Mouse (Mus musculus): Measurements from ENCODE around the gene Ptch1. TPM values are rescaled to one million over a fixed set of nuclear protein-coding genes. Genes with fewer than 3 reads are reported as not detected.

The Ptch1 gene
- polyA plus RNA-seq, 1 experiment from 2014 or later = 2.5 TPM

GRCm38 (mm10) chr13:63558297-63558890, 15.0 kb downstream of the Ptch1 start:
- H3K9ac ChIP-seq (replicated peaks) = no peak overlapping the region
- no peak for TF ChIP-seq EP300 (IDR thresholded peaks at IDR 0.05; ENCODE audit: low read depth)
- no peak for TF ChIP-seq CTCF (IDR thresholded peaks at IDR 0.05; ENCODE audit: low read depth)
- H3K9me3 ChIP-seq (ENCODE audit: low read length) = no peaks in the 10 kb centered on the region
- WGBS (ENCODE audit: insufficient replicate concordance) = 57% methylated on average over 8 of the region's 8 CpGs
- H3K4me3 ChIP-seq (ENCODE audit: low read depth, low read length) = no peak overlapping the region
- H3K4me1 ChIP-seq (ENCODE audit: insufficient read depth) = peaks cover 36% of the 10 kb centered on the region
- H3K36me3 ChIP-seq (replicated peaks; ENCODE audit: insufficient read depth, low read length) = no peaks in the 10 kb centered on the region
- ATAC-seq = no peak
- no peak overlapping the region for H3K4me2 ChIP-seq (ENCODE audit: low read depth, low read length)
- no peak for DNase-seq
- no peak overlapping the region; the same call in 1 of the 2 replicates for H3K27ac ChIP-seq (ENCODE audit: low read depth)
- no peaks in the 10 kb centered on the region for H3K27me3 ChIP-seq (ENCODE audit: insufficient read depth, low read length)

DNA sequence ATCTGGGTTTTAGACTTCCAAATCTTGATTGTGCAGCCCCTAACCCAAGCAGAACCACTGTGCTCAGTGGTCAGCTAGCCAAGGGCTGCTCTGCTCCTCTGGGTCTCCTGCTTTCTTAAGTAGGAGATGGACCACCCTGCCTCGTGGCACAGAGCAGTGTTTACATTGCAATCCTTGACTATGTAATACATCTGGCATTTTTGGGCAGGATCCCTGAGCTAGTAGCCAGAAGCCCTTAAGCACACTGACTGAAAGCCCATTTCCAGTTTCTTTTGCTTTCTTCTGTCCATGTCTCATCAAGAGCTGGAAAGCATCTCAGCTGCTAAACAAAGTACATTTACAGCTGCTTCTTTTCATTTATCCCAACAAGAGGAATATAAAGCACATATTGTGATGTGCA, 17.0 kb downstream of the Ptch1 start:
- H3K9ac ChIP-seq (replicated peaks) = no peak overlapping the region
- H3K27me3 ChIP-seq (ENCODE audit: insufficient read depth, low read length) = no peaks in the 10 kb centered on the region
- no peak for DNase-seq
- WGBS (ENCODE audit: insufficient replicate concordance) = 36% methylated on average over 1 of the region's 1 CpGs
- no peak overlapping the region for H3K4me3 ChIP-seq (ENCODE audit: low read depth, low read length)
- peaks cover 36% of the 10 kb centered on the region for H3K4me1 ChIP-seq (ENCODE audit: insufficient read depth)
- H3K27ac ChIP-seq (ENCODE audit: low read depth) = no peak overlapping the region
- no peaks in the 10 kb centered on the region for H3K9me3 ChIP-seq (ENCODE audit: low read length)
- H3K36me3 ChIP-seq (replicated peaks; ENCODE audit: insufficient read depth, low read length) = no peaks in the 10 kb centered on the region
- TF ChIP-seq EP300 (IDR thresholded peaks at IDR 0.05; ENCODE audit: low read depth) = no peak
- TF ChIP-seq CTCF (IDR thresholded peaks at IDR 0.05; ENCODE audit: low read depth) = no peak
- H3K4me2 ChIP-seq (ENCODE audit: low read depth, low read length) = no peak overlapping the region
- ATAC-seq = no peak

DNA sequence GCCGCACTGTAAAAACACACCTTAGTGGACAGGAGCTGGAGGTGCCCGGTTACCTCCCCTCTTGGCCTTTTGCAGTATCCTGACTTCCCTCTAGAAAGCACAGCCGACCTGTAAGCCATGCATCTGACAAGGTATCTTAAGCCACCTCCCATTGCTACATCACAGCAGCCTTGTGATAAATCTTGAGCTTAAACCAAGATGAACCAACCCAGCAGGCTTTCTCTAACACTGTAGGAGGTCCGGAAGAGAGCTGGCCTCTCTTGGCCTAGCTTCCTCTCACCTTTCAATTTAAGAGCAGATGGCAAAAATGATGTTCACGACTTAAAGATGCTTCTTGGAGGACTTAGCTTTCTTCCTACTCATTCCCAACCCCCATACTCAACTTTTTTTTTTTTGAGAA, 17.5 kb downstream of the Ptch1 start:
- ATAC-seq (no peak), DNase-seq (no peak)
- TF ChIP-seq EP300 (IDR thresholded peaks at IDR 0.05; ENCODE audit: low read depth) (no peak), CTCF (IDR thresholded peaks at IDR 0.05; ENCODE audit: low read depth) (no peak)
- no peak overlapping the region; the same call in 1 of the 2 replicates for H3K9ac ChIP-seq (replicated peaks)
- peaks cover 33% of the 10 kb centered on the region for H3K4me1 ChIP-seq (ENCODE audit: insufficient read depth)
- no peaks in the 10 kb centered on the region for H3K9me3 ChIP-seq (ENCODE audit: low read length)
- H3K27me3 ChIP-seq (ENCODE audit: insufficient read depth, low read length) = no peaks in the 10 kb centered on the region
- no peak overlapping the region for H3K4me3 ChIP-seq (ENCODE audit: low read depth, low read length)
- H3K27ac ChIP-seq (ENCODE audit: low read depth) = no peak overlapping the region
- H3K4me2 ChIP-seq (ENCODE audit: low read depth, low read length) = no peak overlapping the region
- 67% methylated on average over 5 of the region's 5 CpGs for WGBS (ENCODE audit: insufficient replicate concordance)
- no peaks in the 10 kb centered on the region for H3K36me3 ChIP-seq (replicated peaks; ENCODE audit: insufficient read depth, low read length)

GRCm38 (mm10) chr13:63554569-63554968, 18.8 kb downstream of the Ptch1 start:
- no peaks in the 10 kb centered on the region for H3K27me3 ChIP-seq (ENCODE audit: insufficient read depth, low read length)
- no peak overlapping the region for H3K4me3 ChIP-seq (ENCODE audit: low read depth, low read length)
- no peaks in the 10 kb centered on the region for H3K36me3 ChIP-seq (replicated peaks; ENCODE audit: insufficient read depth, low read length)
- no peak for DNase-seq
- H3K4me1 ChIP-seq (ENCODE audit: insufficient read depth) = peaks cover 36% of the 10 kb centered on the region
- H3K9ac ChIP-seq (replicated peaks) = no peak overlapping the region
- 81% methylated on average over 11 of the region's 11 CpGs for WGBS (ENCODE audit: insufficient replicate concordance)
- no peak overlapping the region for H3K27ac ChIP-seq (ENCODE audit: low read depth)
- H3K4me2 ChIP-seq (ENCODE audit: low read depth, low read length) = no peak overlapping the region
- ATAC-seq = no peak
- TF ChIP-seq EP300 (IDR thresholded peaks at IDR 0.05; ENCODE audit: low read depth) (no peak), CTCF (IDR thresholded peaks at IDR 0.05; ENCODE audit: low read depth) (no peak)
- no peaks in the 10 kb centered on the region for H3K9me3 ChIP-seq (ENCODE audit: low read length)

GRCm38 (mm10) chr13:63553436-63553835, 20.0 kb downstream of the Ptch1 start:
- Histone ChIP-seq H3K27ac (ENCODE audit: low read depth) (no peak overlapping the region), H3K36me3 (replicated peaks; ENCODE audit: insufficient read depth, low read length) (no peaks in the 10 kb centered on the region), H3K4me2 (ENCODE audit: low read depth, low read length) (no peak overlapping the region), H3K9me3 (ENCODE audit: low read length) (no peaks in the 10 kb centered on the region), H3K4me3 (ENCODE audit: low read depth, low read length) (no peak overlapping the region), H3K9ac (replicated peaks) (no peak overlapping the region), H3K4me1 (ENCODE audit: insufficient read depth) (peaks cover 41% of the 10 kb centered on the region), H3K27me3 (ENCODE audit: insufficient read depth, low read length) (no peaks in the 10 kb centered on the region)
- TF ChIP-seq CTCF (IDR thresholded peaks at IDR 0.05; ENCODE audit: low read depth) = no peak
- no peak for TF ChIP-seq EP300 (IDR thresholded peaks at IDR 0.05; ENCODE audit: low read depth)
- no peak for DNase-seq
- ATAC-seq = no peak
- WGBS (ENCODE audit: insufficient replicate concordance) = 60% methylated on average over 5 of the region's 5 CpGs

DNA sequence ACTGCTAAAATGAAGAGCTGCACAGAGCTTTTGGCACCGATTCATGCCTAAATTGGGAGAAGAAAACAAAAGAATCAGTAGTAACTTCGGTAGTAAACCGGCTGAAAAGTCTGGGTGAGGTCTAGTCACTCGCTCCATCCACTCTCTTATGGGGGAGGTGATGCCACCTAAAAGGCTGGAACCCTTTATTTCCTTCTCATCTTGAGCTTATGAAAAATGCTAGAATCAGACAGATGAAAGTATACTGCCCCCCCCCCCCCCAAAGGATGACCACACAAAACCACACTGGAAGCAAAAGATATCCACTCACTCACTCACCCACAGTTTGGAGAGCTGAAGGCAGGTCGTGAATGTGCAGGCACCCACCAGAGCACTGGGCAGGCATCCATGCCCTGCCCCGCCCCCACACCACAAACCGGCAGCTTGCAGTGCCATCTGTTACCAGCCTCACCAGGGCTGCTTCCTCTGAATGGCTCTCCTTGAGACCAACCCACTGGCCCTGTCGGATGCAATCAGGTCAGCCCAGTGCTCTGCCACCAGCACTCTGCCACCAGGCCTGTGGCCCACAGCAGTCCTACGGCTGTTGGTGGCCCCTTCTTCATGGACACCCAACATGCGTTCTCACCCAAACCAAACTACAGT, 21.0 kb downstream of the Ptch1 start:
- Histone ChIP-seq H3K9me3 (ENCODE audit: low read length) (no peaks in the 10 kb centered on the region), H3K27ac (ENCODE audit: low read depth) (no peak overlapping the region), H3K4me1 (ENCODE audit: insufficient read depth) (peaks cover 34% of the 10 kb centered on the region), H3K36me3 (replicated peaks; ENCODE audit: insufficient read depth, low read length) (no peaks in the 10 kb centered on the region), H3K4me2 (ENCODE audit: low read depth, low read length) (no peak overlapping the region), H3K9ac (replicated peaks) (no peak overlapping the region), H3K27me3 (ENCODE audit: insufficient read depth, low read length) (no peaks in the 10 kb centered on the region), H3K4me3 (ENCODE audit: low read depth, low read length) (no peak overlapping the region)
- ATAC-seq (peak; percentile 25; the same call in 1 of the 2 replicates), DNase-seq (peak; percentile 58)
- TF ChIP-seq EP300 (IDR thresholded peaks at IDR 0.05; ENCODE audit: low read depth) (no peak), CTCF (IDR thresholded peaks at IDR 0.05; ENCODE audit: low read depth) (no peak)
- WGBS (ENCODE audit: insufficient replicate concordance) = 65% methylated on average over 10 of the region's 10 CpGs

Data from liver, postnatal 0 days (tissue).